Mouse (Mus musculus) erythroblast, embryonic 14.5 days (primary cell): Measurements from ENCODE around the gene Tmem163.

Experiments
- GATA1 ChIP-seq: IDR thresholded peaks from 2 replicates; pipeline ENCODE4 v1.6.1; 2012; ENCODE audit warnings: low read length, inconsistent platforms, mixed read lengths
- TAL1 ChIP-seq: IDR thresholded peaks from 3 replicates; pipeline ENCODE4 v1.6.1; 2012; ENCODE audit warnings: low read length, inconsistent platforms, mixed read lengths

- TF ChIP-seq GATA1 = no peak
- no peak for TF ChIP-seq TAL1
Observed at GRCm38 (mm10) chr1:127459576-127459975, 219.8 kb downstream of the Tmem163 start.
